Mouse (Mus musculus) lung, embryonic 15.5 days (tissue): Measurements from ENCODE around the gene Lrrc66. TPM values are rescaled to one million over a fixed set of nuclear protein-coding genes. Genes with fewer than 3 reads are reported as not detected.

Source experiments
- ATAC-seq: fragments of 200-750 bp; cut with Nextera tagmentation; 2 replicates; pipeline ENCODE4 v1.8.0; 2017; ENCODE audit warnings: moderate number of reproducible peaks, borderline replicate concordance; ENCODE audit not compliant: low FRiP score, low TSS enrichment; ENCODE audit errors: extremely low read depth
- H3K27ac ChIP-seq: fragments of 300-500 bp; sonication (generic); 2 replicates; pipeline ENCODE4 v1.5.1; 2015; ENCODE audit warnings: moderate library complexity, mild to moderate bottlenecking, inconsistent platforms
- H3K27me3 ChIP-seq: fragments of 300-500 bp; sonication (generic); 2 replicates; pipeline ENCODE4 v1.6.1; 2015; ENCODE audit warnings: inconsistent platforms
- H3K36me3 ChIP-seq: fragments of 300-500 bp; sonication (generic); 2 replicates; pipeline ENCODE4 v1.6.1; 2015; ENCODE audit warnings: inconsistent platforms
- H3K4me1 ChIP-seq: fragments of 300-500 bp; sonication (generic); 2 replicates; pipeline ENCODE4 v1.6.1; 2015; ENCODE audit warnings: inconsistent platforms
- H3K4me2 ChIP-seq: fragments of 300-500 bp; sonication (generic); 2 replicates; pipeline ENCODE4 v1.6.1; 2015; ENCODE audit warnings: inconsistent platforms, mild to moderate bottlenecking, moderate library complexity
- H3K4me3 ChIP-seq: fragments of 300-500 bp; sonication (generic); 2 replicates; pipeline ENCODE4 v1.5.1; 2015; ENCODE audit warnings: mild to moderate bottlenecking, inconsistent platforms
- H3K9ac ChIP-seq: fragments of 300-500 bp; sonication (generic); 2 replicates; pipeline ENCODE4 v1.6.1; 2015; ENCODE audit warnings: inconsistent platforms
- H3K9me3 ChIP-seq: fragments of 300-500 bp; sonication (generic); 2 replicates; pipeline ENCODE4 v1.6.1; 2016; ENCODE audit warnings: inconsistent platforms
- WGBS: fragments of 180-500 bp; shearing (Covaris S2); methylation state at CpG from one replicate; pipeline ENCODE4 v1.1.7; 2015; 5-methylcytosine and 5-hydroxymethylcytosine counted together
- polyA plus RNA-seq: library from polyadenylated mRNA; unstranded; fragments of >200 nt; fragmentation: Nextera tagmentation; extraction: Ambion mirVana; gene quantifications from 2 replicates; pipeline ENCODE4 v1.2.1, GENCODE M21; 2015

Lrrc66 gene
- polyA plus RNA-seq, 1 experiment from 2014 or later, result 0.16 TPM

- no peak overlapping the region for H3K27ac ChIP-seq
- no peak overlapping the region for H3K4me3 ChIP-seq
- no peak for ATAC-seq
- no peaks in the 10 kb centered on the region for H3K4me1 ChIP-seq
- H3K9me3 ChIP-seq, result no peaks in the 10 kb centered on the region
- no peak overlapping the region for H3K9ac ChIP-seq
- H3K4me2 ChIP-seq, result no peak overlapping the region
- 92% methylated on average over 3 of the region's 3 CpGs for WGBS
- peaks cover 6% of the 10 kb centered on the region; the same call in 1 of the 2 replicates for H3K36me3 ChIP-seq
- H3K27me3 ChIP-seq, result no peaks in the 10 kb centered on the region
Observed at GRCm38 (mm10) chr5:73641058-73641457, 8.7 kb upstream of the Lrrc66 start.

GRCm38 (mm10) chr5:73637337-73638107 lies 5.2 kb upstream of the Lrrc66 start:
- no peak; the same call in 1 of the 2 replicates for ATAC-seq
- 40% methylated on average over 8 of the region's 8 CpGs for WGBS

DNA sequence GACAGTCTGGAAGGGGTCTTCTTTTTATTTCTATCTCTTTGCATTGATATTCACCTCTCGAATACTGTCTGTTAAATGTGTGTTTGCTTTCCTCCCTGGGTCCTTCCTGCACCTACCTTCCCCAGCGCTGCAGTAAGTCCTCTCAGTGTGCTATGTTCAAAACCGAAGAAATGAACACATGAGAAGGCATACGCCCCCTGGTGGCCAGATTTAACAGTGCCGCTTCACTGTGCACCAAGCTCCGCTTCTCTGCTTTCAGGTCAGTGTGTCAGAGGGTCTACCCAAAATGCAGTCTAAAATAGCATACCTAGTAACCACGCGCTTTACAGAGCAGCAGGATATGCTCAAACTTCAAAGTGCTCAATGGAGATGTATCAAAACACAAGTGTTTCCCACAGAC lies 815 bp upstream of the Lrrc66 start:
- WGBS, result 62% methylated on average over 8 of the region's 8 CpGs
- Histone ChIP-seq H3K27me3 (no peaks in the 10 kb centered on the region), H3K4me2 (no peak overlapping the region), H3K9me3 (no peaks in the 10 kb centered on the region), H3K4me3 (no peak overlapping the region), H3K4me1 (no peaks in the 10 kb centered on the region), H3K36me3 (peaks cover 11% of the 10 kb centered on the region), H3K27ac (no peak overlapping the region), H3K9ac (no peak overlapping the region)
- no peak for ATAC-seq

More at GRCm38 (mm10) chr5:73637337-73638107, 5.2 kb upstream of the Lrrc66 start:
- no peaks in the 10 kb centered on the region for H3K9me3 ChIP-seq
- H3K9ac ChIP-seq, result no peak overlapping the region
- no peak overlapping the region for H3K4me2 ChIP-seq
- H3K4me1 ChIP-seq, result no peaks in the 10 kb centered on the region
- no peaks in the 10 kb centered on the region for H3K27me3 ChIP-seq
- no peak overlapping the region for H3K27ac ChIP-seq
- peaks cover 17% of the 10 kb centered on the region for H3K36me3 ChIP-seq
- H3K4me3 ChIP-seq, result no peak overlapping the region

GRCm38 (mm10) chr5:73631001-73631558 lies 1.2 kb downstream of the Lrrc66 start:
- no peaks in the 10 kb centered on the region for H3K4me1 ChIP-seq
- peaks cover 11% of the 10 kb centered on the region for H3K36me3 ChIP-seq
- H3K9me3 ChIP-seq, result no peaks in the 10 kb centered on the region
- ATAC-seq, result no peak
- 74% methylated on average over 10 of the region's 10 CpGs for WGBS
- H3K4me3 ChIP-seq, result no peak overlapping the region
- H3K4me2 ChIP-seq, result no peak overlapping the region
- H3K27me3 ChIP-seq, result no peaks in the 10 kb centered on the region
- no peak overlapping the region for H3K9ac ChIP-seq
- H3K27ac ChIP-seq, result no peak overlapping the region

DNA sequence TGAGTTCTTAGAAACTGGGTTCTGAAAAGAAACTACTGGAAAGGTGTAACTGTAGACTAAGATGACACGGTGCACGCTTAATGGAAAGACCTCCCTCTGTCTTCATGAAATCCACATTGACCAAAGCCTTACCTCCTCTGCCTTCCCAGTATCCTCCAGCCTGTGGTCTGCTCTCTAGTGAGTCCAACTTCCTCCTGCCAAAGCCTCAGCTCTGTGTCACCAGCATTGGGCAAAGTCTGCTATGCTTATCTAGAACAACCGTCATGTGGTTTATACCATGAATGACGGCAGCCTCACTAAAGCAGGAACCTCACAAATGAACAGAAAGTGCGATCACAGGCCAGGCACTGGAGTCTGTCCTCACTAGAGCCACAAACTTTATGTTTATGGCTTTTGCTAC lies 2.2 kb downstream of the Lrrc66 start:
- 68% methylated on average over 5 of the region's 5 CpGs for WGBS
- Histone ChIP-seq H3K27me3 (no peaks in the 10 kb centered on the region), H3K9me3 (no peaks in the 10 kb centered on the region), H3K9ac (no peak overlapping the region), H3K27ac (no peak overlapping the region), H3K4me1 (no peaks in the 10 kb centered on the region), H3K36me3 (peaks cover 11% of the 10 kb centered on the region), H3K4me2 (no peak overlapping the region), H3K4me3 (no peak overlapping the region)
- no peak for ATAC-seq

DNA sequence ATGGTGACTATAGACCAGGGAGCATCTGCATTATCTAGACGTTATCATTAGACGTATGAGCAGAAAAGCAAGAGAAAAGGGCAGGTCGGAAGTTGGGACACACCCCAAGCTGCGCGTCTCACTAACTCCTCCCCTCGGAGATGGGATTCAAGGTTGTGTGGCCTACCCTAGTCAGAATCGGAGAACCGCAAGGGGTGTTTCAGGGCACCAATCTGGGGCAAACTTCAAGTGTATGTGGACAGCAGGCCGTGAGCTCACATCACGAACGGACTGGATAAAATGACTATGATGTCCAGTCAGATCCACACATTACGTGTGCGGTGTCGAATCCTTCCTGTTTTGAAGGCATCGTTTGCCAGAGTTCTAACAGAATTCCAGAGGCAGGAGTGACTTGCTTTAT lies 4.3 kb downstream of the Lrrc66 start:
- Histone ChIP-seq H3K27ac (no peak overlapping the region), H3K4me1 (no peaks in the 10 kb centered on the region), H3K4me3 (no peak overlapping the region), H3K36me3 (no peaks in the 10 kb centered on the region), H3K4me2 (no peak overlapping the region), H3K9me3 (no peaks in the 10 kb centered on the region), H3K9ac (no peak overlapping the region), H3K27me3 (no peaks in the 10 kb centered on the region)
- WGBS, result 74% methylated on average over 15 of the region's 15 CpGs
- no peak for ATAC-seq

DNA sequence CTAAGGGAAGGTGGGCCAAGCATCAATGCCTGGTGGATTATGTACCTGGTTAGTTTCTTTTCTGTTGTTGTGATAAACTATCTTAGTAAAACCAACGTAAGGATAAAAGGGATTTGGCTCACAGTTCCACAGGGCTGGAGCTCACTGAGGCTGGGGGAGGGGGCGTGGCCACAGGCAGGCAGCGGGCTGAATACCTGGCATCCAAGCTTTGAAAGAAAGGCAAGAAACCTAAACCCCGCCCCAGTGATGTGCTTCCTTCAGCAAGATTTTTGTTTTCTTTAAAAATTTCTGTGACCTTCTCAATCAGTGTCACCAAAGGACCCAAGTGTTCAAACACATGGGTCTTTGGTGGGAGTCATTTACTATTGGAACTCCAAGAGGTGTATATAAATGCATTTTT lies 4.8 kb downstream of the Lrrc66 start:
- Histone ChIP-seq H3K9me3 (no peaks in the 10 kb centered on the region), H3K4me2 (no peak overlapping the region), H3K27ac (no peak overlapping the region), H3K36me3 (no peaks in the 10 kb centered on the region), H3K4me1 (no peaks in the 10 kb centered on the region), H3K27me3 (no peaks in the 10 kb centered on the region), H3K9ac (no peak overlapping the region), H3K4me3 (no peak overlapping the region)
- WGBS, result 59% methylated on average over 4 of the region's 4 CpGs
- no peak for ATAC-seq

GRCm38 (mm10) chr5:73626842-73627241 lies 5.5 kb downstream of the Lrrc66 start:
- no peak for ATAC-seq
- WGBS, result 85% methylated on average over 7 of the region's 7 CpGs

DNA sequence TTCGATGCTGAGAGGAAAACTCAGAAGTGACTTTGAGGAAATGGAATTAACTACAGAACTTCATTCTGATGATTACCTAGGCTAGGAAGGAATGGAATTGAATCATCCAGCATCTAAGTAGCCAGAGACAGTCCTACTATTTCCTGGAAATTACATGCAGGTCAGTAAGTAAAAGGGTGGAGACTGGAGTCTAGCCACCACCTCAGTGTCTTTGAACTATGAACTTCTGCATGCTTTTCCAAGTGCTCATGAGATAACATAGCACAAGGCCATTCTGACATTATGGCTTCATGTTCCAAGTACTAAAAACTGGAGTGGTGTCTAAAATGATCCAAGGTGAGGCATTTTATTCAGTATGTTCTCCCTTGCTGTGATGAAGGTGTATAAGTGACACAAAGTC lies 6.8 kb downstream of the Lrrc66 start:
- no peak overlapping the region for H3K27ac ChIP-seq
- H3K9ac ChIP-seq, result no peak overlapping the region
- no peak overlapping the region for H3K4me2 ChIP-seq
- 85% methylated on average over 1 of the region's 1 CpGs for WGBS
- no peaks in the 10 kb centered on the region for H3K9me3 ChIP-seq
- no peak overlapping the region for H3K4me3 ChIP-seq
- H3K36me3 ChIP-seq, result no peaks in the 10 kb centered on the region
- no peaks in the 10 kb centered on the region for H3K27me3 ChIP-seq
- no peaks in the 10 kb centered on the region for H3K4me1 ChIP-seq
- no peak for ATAC-seq

More at GRCm38 (mm10) chr5:73626842-73627241, 5.5 kb downstream of the Lrrc66 start:
- Histone ChIP-seq H3K4me3 (no peak overlapping the region), H3K27me3 (no peaks in the 10 kb centered on the region), H3K9ac (no peak overlapping the region), H3K4me2 (no peak overlapping the region), H3K36me3 (no peaks in the 10 kb centered on the region), H3K27ac (no peak overlapping the region), H3K4me1 (no peaks in the 10 kb centered on the region), H3K9me3 (no peaks in the 10 kb centered on the region)

- Histone ChIP-seq H3K4me2 (no peak overlapping the region), H3K27ac (no peak overlapping the region), H3K9me3 (no peaks in the 10 kb centered on the region), H3K9ac (no peak overlapping the region), H3K27me3 (no peaks in the 10 kb centered on the region), H3K4me1 (no peaks in the 10 kb centered on the region), H3K4me3 (no peak overlapping the region), H3K36me3 (no peaks in the 10 kb centered on the region)
- no peak for ATAC-seq
- WGBS, result 65% methylated on average over 1 of the region's 1 CpGs
Observed at GRCm38 (mm10) chr5:73618969-73619368, 13.4 kb downstream of the Lrrc66 start.

GRCm38 (mm10) chr5:73615211-73615610 lies 17.1 kb downstream of the Lrrc66 start:
- no peak overlapping the region for H3K27ac ChIP-seq
- no peak overlapping the region for H3K4me2 ChIP-seq
- no peaks in the 10 kb centered on the region for H3K9me3 ChIP-seq
- H3K36me3 ChIP-seq, result no peaks in the 10 kb centered on the region
- WGBS, result 71% methylated on average over 7 of the region's 7 CpGs
- no peaks in the 10 kb centered on the region for H3K27me3 ChIP-seq
- ATAC-seq, result no peak
- H3K9ac ChIP-seq, result no peak overlapping the region
- no peak overlapping the region for H3K4me3 ChIP-seq
- H3K4me1 ChIP-seq, result no peaks in the 10 kb centered on the region

- 87% methylated on average over 8 of the region's 8 CpGs for WGBS
- Histone ChIP-seq H3K4me1 (no peaks in the 10 kb centered on the region), H3K9ac (no peak overlapping the region), H3K9me3 (no peaks in the 10 kb centered on the region), H3K27me3 (no peaks in the 10 kb centered on the region), H3K4me2 (no peak overlapping the region), H3K4me3 (no peak overlapping the region), H3K27ac (no peak overlapping the region), H3K36me3 (no peaks in the 10 kb centered on the region)
- no peak for ATAC-seq
Observed at GRCm38 (mm10) chr5:73613296-73613695, 19.0 kb downstream of the Lrrc66 start.
